ENCODE assay signal across 23 mouse cellular contexts in the genomic region with DNA sequence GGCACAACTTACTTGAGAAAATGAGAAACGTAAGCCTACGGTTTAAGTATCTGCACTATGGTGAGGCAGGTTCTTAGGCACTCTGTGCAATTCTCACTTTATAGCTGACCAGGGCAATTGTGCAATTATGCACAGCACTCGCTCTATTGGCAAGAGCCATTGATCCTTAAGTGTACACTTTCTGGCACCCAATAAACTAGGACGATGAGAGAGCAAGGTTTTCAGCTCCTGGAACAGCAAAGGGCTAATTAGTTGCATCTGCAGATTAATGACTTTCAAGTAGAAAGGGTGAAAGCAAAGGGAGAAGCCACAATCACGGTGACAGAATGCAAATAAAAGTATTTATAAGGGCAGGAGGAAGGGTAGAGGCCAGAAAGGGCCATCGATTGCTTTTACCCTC.
A peak's percentile ranks its signal among the peaks of the same experiment; 100 is the strongest.
DNase-seq lines count a peak whose midpoint lies in the region; ATAC-seq lines count a peak whose summit lies in the region.
"Had no signal": no experiment of that assay in that cellular context is flagged by ENCODE, and none has a peak within 500 bp of the region (broad histone marks: within the 10 kb centered on the region; RNA-seq: fewer than 3 reads in every experiment).

No protein-coding gene starts in this region.

- no peak overlapping the region for H3K4me2 ChIP-seq in midbrain, embryonic 11.5 days
- no peak overlapping the region for H3K4me2 ChIP-seq in midbrain, embryonic 14.5 days (ENCODE audit: low read length)
- H3K4me2 ChIP-seq: heart, embryonic 12.5 days; heart, embryonic 15.5 days; hindbrain, embryonic 14.5 days had no signal

- DNase-seq in midbrain, embryonic 11.5 days (ENCODE audit: low spot score, missing footprints): no peak
- DNase-seq in midbrain, embryonic 14.5 days: no peak
- DNase-seq in forelimb bud, embryonic 11.5 days (ENCODE audit: low read depth, low spot score): peak; percentile 68
- DNase-seq in hindlimb bud, embryonic 11.5 days (ENCODE audit: extremely low spot score, low read depth, low spot score): peak; percentile 54
- no peak for DNase-seq in kidney, postnatal 4 days
- DNase-seq: adrenal gland, adult 2 months; adrenal gland, postnatal 14 days; cerebellum, adult 11 months; cerebellum, adult 2 months; cerebellum, adult 9-11 months; cerebellum, postnatal 25 days; forebrain, postnatal 0 days; gastrocnemius, postnatal 25 days; heart, adult 18-20 months; heart, postnatal 10 days; heart, postnatal 36 days had no signal

- ATAC-seq in midbrain, embryonic 11.5 days (ENCODE audit: low FRiP score): peak; percentile 24; the same call in 1 of the 2 replicates
- no peak for ATAC-seq in midbrain, embryonic 14.5 days (ENCODE audit: low FRiP score, low TSS enrichment)
- no peak for ATAC-seq in erythroid progenitor cell, adult 5-6 weeks (replicated peaks; ENCODE audit: low FRiP score, poor library complexity, severe bottlenecking)
- ATAC-seq: CD4-positive, CD25-positive, alpha-beta regulatory T cell, adult 4 months; forebrain, embryonic 14.5 days; forebrain, postnatal 0 days had no signal

- no peak overlapping the region for H3K9ac ChIP-seq in midbrain, embryonic 11.5 days (ENCODE audit: low read length)
- H3K9ac ChIP-seq in midbrain, embryonic 14.5 days (replicated peaks; ENCODE audit: low read length): no peak overlapping the region
- H3K9ac ChIP-seq: forebrain, postnatal 0 days; heart, embryonic 12.5 days; heart, embryonic 15.5 days; hindbrain, embryonic 14.5 days had no signal

- H3K36me3 ChIP-seq in midbrain, embryonic 11.5 days (ENCODE audit: control insufficient read depth, insufficient read depth, low read length): no peaks in the 10 kb centered on the region
- no peaks in the 10 kb centered on the region for H3K36me3 ChIP-seq in midbrain, embryonic 14.5 days (ENCODE audit: control insufficient read depth, insufficient read depth, low read length)
- H3K36me3 ChIP-seq: heart, embryonic 12.5 days; heart, embryonic 15.5 days; hindbrain, embryonic 10.5 days had no signal

- H3K9me3 ChIP-seq in midbrain, embryonic 11.5 days (ENCODE audit: control insufficient read depth, low read length): no peaks in the 10 kb centered on the region
- no peaks in the 10 kb centered on the region for H3K9me3 ChIP-seq in midbrain, embryonic 14.5 days (ENCODE audit: control insufficient read depth, low read length)
- H3K9me3 ChIP-seq: heart, embryonic 12.5 days; heart, embryonic 15.5 days; hindbrain, embryonic 10.5 days had no signal

- no peaks in the 10 kb centered on the region for H3K4me1 ChIP-seq in midbrain, embryonic 11.5 days (ENCODE audit: control insufficient read depth, insufficient read depth, low read length)
- H3K4me1 ChIP-seq in midbrain, embryonic 14.5 days (ENCODE audit: control insufficient read depth, insufficient read depth, low read length): no peaks in the 10 kb centered on the region
- H3K4me1 ChIP-seq: heart, embryonic 12.5 days; heart, embryonic 15.5 days; hindbrain, embryonic 10.5 days had no signal

- H3K27ac ChIP-seq in midbrain, embryonic 11.5 days (ENCODE audit: low read depth, low read length): no peak overlapping the region
- no peak overlapping the region for H3K27ac ChIP-seq in midbrain, embryonic 14.5 days (replicated peaks; ENCODE audit: low read depth, low read length)
- H3K27ac ChIP-seq: heart, embryonic 15.5 days; hindbrain, embryonic 10.5 days; hindbrain, embryonic 14.5 days had no signal

- H3K4me3 ChIP-seq in midbrain, embryonic 11.5 days (ENCODE audit: low read depth, low read length): no peak overlapping the region
- H3K4me3 ChIP-seq in midbrain, embryonic 14.5 days (replicated peaks; ENCODE audit: low read depth, low read length): no peak overlapping the region
- H3K4me3 ChIP-seq: heart, embryonic 12.5 days; heart, embryonic 15.5 days; hindbrain, embryonic 10.5 days had no signal

- H3K27me3 ChIP-seq in midbrain, embryonic 11.5 days (ENCODE audit: control insufficient read depth, insufficient read depth, low read length): no peaks in the 10 kb centered on the region
- H3K27me3 ChIP-seq in midbrain, embryonic 14.5 days (ENCODE audit: control insufficient read depth, insufficient read depth, low read length): no peaks in the 10 kb centered on the region
- H3K27me3 ChIP-seq: heart, embryonic 12.5 days; heart, embryonic 15.5 days had no signal

- WGBS in midbrain, embryonic 11.5 days: 77% methylated on average over 6 of the region's 6 CpGs
- WGBS in midbrain, embryonic 14.5 days: 81% methylated on average over 6 of the region's 6 CpGs

Comparison
In these comparisons a context has a peak if more than half of its experiments do, and no peak if none do; other contexts are left out.
1. DNase-seq: peak in forelimb bud, embryonic 11.5 days (single experiment) and hindlimb bud, embryonic 11.5 days (single experiment); none in midbrain, embryonic 11.5 days (single experiment), midbrain, embryonic 14.5 days (single experiment) and kidney, postnatal 4 days (0 of 2).